Mouse (Mus musculus): ENCODE measurements around the gene Bcl2l11. TPM values are rescaled to one million over a fixed set of nuclear protein-coding genes. Genes with fewer than 3 reads are reported as not detected.

Bcl2l11 gene
- total and polyA plus RNA-seq, 3 experiments, result 10.9 to 19.9 (median 13.5) TPM

GRCm38 (mm10) chr2:128090283-128090885, 35.5 kb upstream of the Bcl2l11 start:
- TF ChIP-seq CTCF (IDR thresholded peaks at IDR 0.05) (no peak), EP300 (IDR thresholded peaks at IDR 0.05; ENCODE audit: insufficient read depth, low read depth, low read length) (no peak), POLR2A (IDR thresholded peaks at IDR 0.05; ENCODE audit: insufficient read depth, low read depth, low read length) (no peak)
- H3K9ac ChIP-seq (ENCODE audit: low read depth, low read length), result no peak overlapping the region
- intact Hi-C loops (cut with DNase I), result no loop called here
- DNase-seq, result no peak
- 84% methylated on average over 6 of the region's 6 CpGs for WGBS
- H3K4me1 ChIP-seq (ENCODE audit: control insufficient read depth, insufficient read depth, low read length), result peaks cover 1% of the 10 kb centered on the region; the same call in 1 of the 2 replicates
- H3K27me3 ChIP-seq (ENCODE audit: control insufficient read depth, insufficient read depth, low read length), result no peaks in the 10 kb centered on the region
- H3K36me3 ChIP-seq (ENCODE audit: control insufficient read depth, insufficient read depth, low read length), result no peaks in the 10 kb centered on the region
- no peak overlapping the region for H3K4me3 ChIP-seq
- H3K27ac ChIP-seq, result no peak overlapping the region
- H3K79me2 ChIP-seq (replicated peaks; ENCODE audit: control insufficient read depth, insufficient read depth, low read length), result no peaks in the 10 kb centered on the region

DNA sequence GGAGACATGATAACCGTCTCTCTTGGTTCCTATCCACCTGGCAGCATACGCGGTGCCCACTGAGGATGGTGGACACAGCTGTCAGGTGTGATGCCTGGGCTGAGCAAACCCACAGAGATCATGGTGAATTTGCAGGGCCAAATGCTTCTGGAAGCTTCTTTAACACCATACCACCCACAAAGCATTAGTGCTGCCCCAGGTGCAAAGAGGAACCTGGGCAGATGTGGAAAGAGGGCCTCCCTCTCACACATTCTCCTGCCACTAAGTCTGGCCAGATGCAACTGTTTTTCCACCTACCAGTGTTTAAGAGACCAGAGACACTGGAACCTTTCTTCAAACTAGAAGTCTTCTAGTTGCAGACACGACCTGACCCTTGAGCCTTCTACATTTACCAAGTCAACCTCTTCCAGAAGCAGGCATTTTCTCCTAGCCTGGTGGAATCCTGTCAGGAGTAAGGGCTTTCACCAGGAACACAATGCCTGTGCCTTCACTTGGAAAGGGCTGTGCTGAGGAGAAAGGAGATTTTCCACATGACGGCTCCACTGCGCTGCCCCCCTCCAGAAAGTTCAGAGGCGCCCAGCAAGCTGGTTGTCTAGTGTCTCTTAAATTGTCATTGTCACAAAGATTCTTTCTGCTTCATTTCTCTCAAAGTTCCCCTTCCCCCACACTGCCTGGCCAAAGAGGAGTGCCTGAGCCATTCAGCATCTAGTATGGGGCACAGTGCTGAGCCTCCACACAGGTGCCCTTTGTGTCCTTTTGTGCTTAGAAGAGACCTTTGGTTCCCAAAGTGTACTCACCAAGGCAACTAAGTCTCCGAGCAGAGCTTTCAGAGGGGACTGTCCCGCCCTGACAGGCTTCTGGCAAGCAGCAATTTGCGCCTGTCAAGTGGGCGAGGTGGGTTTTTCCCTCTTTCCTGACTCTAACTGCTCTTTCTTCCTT, 34.1 kb upstream of the Bcl2l11 start:
- Histone ChIP-seq H3K36me3 (ENCODE audit: control insufficient read depth, insufficient read depth, low read length) (no peaks in the 10 kb centered on the region), H3K79me2 (replicated peaks; ENCODE audit: control insufficient read depth, insufficient read depth, low read length) (no peaks in the 10 kb centered on the region), H3K27me3 (ENCODE audit: control insufficient read depth, insufficient read depth, low read length) (no peaks in the 10 kb centered on the region), H3K4me1 (ENCODE audit: control insufficient read depth, insufficient read depth, low read length) (peaks cover 1% of the 10 kb centered on the region; the same call in 1 of the 2 replicates), H3K4me3 (no peak overlapping the region), H3K27ac (no peak overlapping the region), H3K9ac (ENCODE audit: low read depth, low read length) (no peak overlapping the region)
- TF ChIP-seq CTCF (IDR thresholded peaks at IDR 0.05) (no peak), EP300 (IDR thresholded peaks at IDR 0.05; ENCODE audit: insufficient read depth, low read depth, low read length) (no peak), POLR2A (IDR thresholded peaks at IDR 0.05; ENCODE audit: insufficient read depth, low read depth, low read length) (no peak)
- no peak for DNase-seq
- intact Hi-C loops (cut with DNase I), result no loop called here
- 92% methylated on average over 11 of the region's 11 CpGs for WGBS

DNA sequence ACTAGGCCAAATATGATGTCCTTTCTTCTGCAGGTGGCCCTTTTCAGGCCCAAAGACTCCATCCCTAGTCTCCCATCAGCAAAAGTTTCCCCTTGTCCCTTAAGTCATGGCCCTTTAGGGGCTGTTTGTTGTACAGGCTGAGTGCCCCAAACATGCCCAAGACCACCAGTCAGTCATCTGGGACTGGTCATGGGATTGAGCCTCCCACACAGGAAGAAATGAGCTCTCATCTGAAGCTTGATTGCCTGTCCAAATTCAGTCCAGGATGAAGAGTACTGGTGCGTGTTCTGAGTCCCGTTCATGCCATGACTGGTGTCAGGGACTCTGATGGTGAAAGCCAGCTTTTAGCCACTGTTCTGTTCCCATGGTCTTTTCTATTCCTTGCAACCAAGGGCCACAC, 33.4 kb upstream of the Bcl2l11 start:
- DNase-seq, result no peak
- H3K4me3 ChIP-seq, result no peak overlapping the region
- H3K27ac ChIP-seq, result no peak overlapping the region
- no peaks in the 10 kb centered on the region for H3K4me1 ChIP-seq (ENCODE audit: control insufficient read depth, insufficient read depth, low read length)
- TF ChIP-seq EP300 (IDR thresholded peaks at IDR 0.05; ENCODE audit: insufficient read depth, low read depth, low read length) (no peak), CTCF (IDR thresholded peaks at IDR 0.05) (no peak), POLR2A (IDR thresholded peaks at IDR 0.05; ENCODE audit: insufficient read depth, low read depth, low read length) (no peak)
- no peaks in the 10 kb centered on the region for H3K36me3 ChIP-seq (ENCODE audit: control insufficient read depth, insufficient read depth, low read length)
- intact Hi-C loops (cut with DNase I), result no loop called here
- 75% methylated on average over 2 of the region's 2 CpGs for WGBS
- H3K9ac ChIP-seq (ENCODE audit: low read depth, low read length), result no peak overlapping the region
- H3K27me3 ChIP-seq (ENCODE audit: control insufficient read depth, insufficient read depth, low read length), result no peaks in the 10 kb centered on the region
- H3K79me2 ChIP-seq (replicated peaks; ENCODE audit: control insufficient read depth, insufficient read depth, low read length), result no peaks in the 10 kb centered on the region

- WGBS, result 62% methylated on average over 5 of the region's 5 CpGs
- Histone ChIP-seq H3K79me2 (replicated peaks; ENCODE audit: control insufficient read depth, insufficient read depth, low read length) (no peaks in the 10 kb centered on the region), H3K27me3 (ENCODE audit: control insufficient read depth, insufficient read depth, low read length) (no peaks in the 10 kb centered on the region), H3K27ac (no peak overlapping the region), H3K4me3 (no peak overlapping the region), H3K36me3 (ENCODE audit: control insufficient read depth, insufficient read depth, low read length) (no peaks in the 10 kb centered on the region), H3K4me1 (ENCODE audit: control insufficient read depth, insufficient read depth, low read length) (no peaks in the 10 kb centered on the region), H3K9ac (ENCODE audit: low read depth, low read length) (no peak overlapping the region)
- intact Hi-C loops (cut with DNase I), result no loop called here
- no peak for TF ChIP-seq POLR2A (IDR thresholded peaks at IDR 0.05; ENCODE audit: insufficient read depth, low read depth, low read length)
- no peak for TF ChIP-seq CTCF (IDR thresholded peaks at IDR 0.05)
- no peak for TF ChIP-seq EP300 (IDR thresholded peaks at IDR 0.05; ENCODE audit: insufficient read depth, low read depth, low read length)
- DNase-seq, result no peak
These were observed 31.6 kb upstream of the Bcl2l11 start for GRCm38 (mm10) chr2:128094196-128094595.

DNA sequence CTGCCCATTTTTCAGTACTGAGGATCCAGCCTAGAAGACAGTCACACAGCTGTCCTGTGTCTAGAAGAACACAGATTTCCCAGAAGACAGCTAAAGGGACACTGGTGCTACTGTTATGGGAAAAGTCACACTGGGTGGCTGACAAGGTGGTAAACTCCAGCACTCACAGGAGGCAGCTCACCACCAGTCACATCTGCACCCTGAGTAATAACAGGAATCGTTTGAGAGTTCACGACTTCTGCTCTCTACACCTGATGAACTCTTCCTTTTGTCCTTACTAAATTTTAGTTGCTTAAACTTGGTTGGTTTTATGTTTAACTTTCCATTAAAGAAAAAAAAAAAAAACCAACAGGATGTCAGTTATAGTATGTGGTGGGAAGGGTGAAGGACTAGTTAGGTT, 31.2 kb upstream of the Bcl2l11 start:
- DNase-seq, result no peak
- TF ChIP-seq CTCF (IDR thresholded peaks at IDR 0.05) (no peak), POLR2A (IDR thresholded peaks at IDR 0.05; ENCODE audit: insufficient read depth, low read depth, low read length) (no peak), EP300 (IDR thresholded peaks at IDR 0.05; ENCODE audit: insufficient read depth, low read depth, low read length) (no peak)
- Histone ChIP-seq H3K4me3 (no peak overlapping the region), H3K9ac (ENCODE audit: low read depth, low read length) (no peak overlapping the region), H3K27me3 (ENCODE audit: control insufficient read depth, insufficient read depth, low read length) (no peaks in the 10 kb centered on the region), H3K36me3 (ENCODE audit: control insufficient read depth, insufficient read depth, low read length) (no peaks in the 10 kb centered on the region), H3K4me1 (ENCODE audit: control insufficient read depth, insufficient read depth, low read length) (no peaks in the 10 kb centered on the region), H3K79me2 (replicated peaks; ENCODE audit: control insufficient read depth, insufficient read depth, low read length) (no peaks in the 10 kb centered on the region), H3K27ac (no peak overlapping the region)
- 65% methylated on average over 2 of the region's 2 CpGs for WGBS
- intact Hi-C loops (cut with DNase I), result no loop called here

- no peak for DNase-seq
- Histone ChIP-seq H3K4me3 (no peak overlapping the region), H3K36me3 (ENCODE audit: control insufficient read depth, insufficient read depth, low read length) (no peaks in the 10 kb centered on the region), H3K27me3 (ENCODE audit: control insufficient read depth, insufficient read depth, low read length) (no peaks in the 10 kb centered on the region), H3K27ac (no peak overlapping the region), H3K4me1 (ENCODE audit: control insufficient read depth, insufficient read depth, low read length) (no peaks in the 10 kb centered on the region), H3K9ac (ENCODE audit: low read depth, low read length) (no peak overlapping the region), H3K79me2 (replicated peaks; ENCODE audit: control insufficient read depth, insufficient read depth, low read length) (no peaks in the 10 kb centered on the region)
- 60% methylated on average over 1 of the region's 1 CpGs for WGBS
- TF ChIP-seq CTCF (IDR thresholded peaks at IDR 0.05) (no peak), EP300 (IDR thresholded peaks at IDR 0.05; ENCODE audit: insufficient read depth, low read depth, low read length) (no peak), POLR2A (IDR thresholded peaks at IDR 0.05; ENCODE audit: insufficient read depth, low read depth, low read length) (no peak)
- intact Hi-C loops (cut with DNase I), result no loop called here
These were observed 30.6 kb upstream of the Bcl2l11 start for GRCm38 (mm10) chr2:128095270-128095669.
